ENCODE assay signal across 8 mouse cellular contexts in genomic region chr2:32535501-32535991, GRCm38 (mm10). TPM values are rescaled to one million over a fixed set of nuclear protein-coding genes. Genes with fewer than 3 reads are reported as not detected.
DNase-seq lines count a peak whose midpoint lies in the region; ATAC-seq lines count a peak whose summit lies in the region.

No protein-coding gene starts in this region.

- H3K4me2 ChIP-seq in embryonic facial prominence, embryonic 11.5 days (ENCODE audit: low read depth, low read length), result peak overlapping the region; percentile 79
- peak overlapping the region; percentile 100 for H3K4me2 ChIP-seq in liver, embryonic 13.5 days
- H3K4me2 ChIP-seq in neural tube, embryonic 14.5 days (ENCODE audit: low read depth, low read length), result peak overlapping the region; percentile 82

- peak overlapping the region; percentile 94 for H3K27ac ChIP-seq in embryonic facial prominence, embryonic 11.5 days (replicated peaks; ENCODE audit: low read depth, low read length)
- peak overlapping the region; percentile 77 for H3K27ac ChIP-seq in liver, embryonic 13.5 days
- peak overlapping the region; percentile 91 for H3K27ac ChIP-seq in neural tube, embryonic 14.5 days (ENCODE audit: low read depth, low read length)

- peak; percentile 92 for DNase-seq in CD4-positive helper T cell, adult 2 months (ENCODE audit: low read depth, low spot score)
- DNase-seq in adrenal gland, adult 18-20 months (ENCODE audit: low spot score in 2 of 2), result peak; percentile 61 to 66
- peak; percentile 47 for DNase-seq in embryonic facial prominence, embryonic 11.5 days (ENCODE audit: low spot score)
- DNase-seq in heart, adult 9 months (ENCODE audit: low spot score in 2 of 2), result peak; percentile 43 to 53
- DNase-seq in kidney, adult 8-10 months, result peak; percentile 72 to 79
- DNase-seq in liver, embryonic 13.5 days, result peak; percentile 55
- DNase-seq in urinary bladder, postnatal 36 days (ENCODE audit: low spot score in 2 of 2), result peak; percentile 66 to 69

- no peaks in the 10 kb centered on the region for H3K36me3 ChIP-seq in embryonic facial prominence, embryonic 11.5 days (replicated peaks; ENCODE audit: control insufficient read depth, insufficient read depth, low read depth, low read length)
- no peaks in the 10 kb centered on the region for H3K36me3 ChIP-seq in liver, embryonic 13.5 days
- no peaks in the 10 kb centered on the region for H3K36me3 ChIP-seq in neural tube, embryonic 14.5 days (ENCODE audit: control insufficient read depth, insufficient read depth, low read length)

- peak overlapping the region; percentile 95 for H3K4me3 ChIP-seq in embryonic facial prominence, embryonic 11.5 days (ENCODE audit: low read depth, low read length)
- H3K4me3 ChIP-seq in liver, embryonic 13.5 days (replicated peaks), result peak overlapping the region; percentile 79
- H3K4me3 ChIP-seq in neural tube, embryonic 14.5 days (ENCODE audit: low read depth, low read length), result peak overlapping the region; percentile 86

- H3K27me3 ChIP-seq in embryonic facial prominence, embryonic 11.5 days (ENCODE audit: control insufficient read depth, insufficient read depth, low read length), result no peaks in the 10 kb centered on the region
- peaks cover 67% of the 10 kb centered on the region for H3K27me3 ChIP-seq in liver, embryonic 13.5 days
- no peaks in the 10 kb centered on the region for H3K27me3 ChIP-seq in neural tube, embryonic 14.5 days (ENCODE audit: control insufficient read depth, insufficient read depth, low read length)

- under 1% methylated on average over 44 of the region's 56 CpGs for WGBS in embryonic facial prominence, embryonic 11.5 days
- WGBS in liver, embryonic 13.5 days (ENCODE audit: insufficient replicate concordance), result under 1% methylated on average over 53 of the region's 56 CpGs
- WGBS in neural tube, embryonic 14.5 days, result under 1% methylated on average over 40 of the region's 56 CpGs

- no peaks in the 10 kb centered on the region for H3K9me3 ChIP-seq in embryonic facial prominence, embryonic 11.5 days (replicated peaks; ENCODE audit: control insufficient read depth, low read length)
- no peaks in the 10 kb centered on the region for H3K9me3 ChIP-seq in liver, embryonic 13.5 days (replicated peaks)
- no peaks in the 10 kb centered on the region for H3K9me3 ChIP-seq in neural tube, embryonic 14.5 days (ENCODE audit: control insufficient read depth, low read length)

- 0 out of 2 replicates have a peak, but pooled peaks have one; percentile 0 for ATAC-seq in embryonic facial prominence, embryonic 11.5 days (replicated peaks; ENCODE audit: insufficient number of reproducible peaks, low FRiP score, low TSS enrichment, low read depth)
- peak; percentile 66 for ATAC-seq in liver, embryonic 13.5 days (ENCODE audit: low read depth)
- no peak; the same call in 1 of the 2 replicates for ATAC-seq in neural tube, embryonic 14.5 days (ENCODE audit: low read depth)

- peaks cover 15% of the 10 kb centered on the region for H3K4me1 ChIP-seq in embryonic facial prominence, embryonic 11.5 days (ENCODE audit: control insufficient read depth, insufficient read depth, low read length)
- H3K4me1 ChIP-seq in liver, embryonic 13.5 days (replicated peaks), result peaks cover 52% of the 10 kb centered on the region
- H3K4me1 ChIP-seq in neural tube, embryonic 14.5 days (ENCODE audit: control insufficient read depth, insufficient read depth, low read length), result peaks cover 40% of the 10 kb centered on the region

- H3K9ac ChIP-seq in embryonic facial prominence, embryonic 11.5 days (replicated peaks; ENCODE audit: low read length), result peak overlapping the region; percentile 88
- H3K9ac ChIP-seq in liver, embryonic 13.5 days, result peak overlapping the region; percentile 82
- peak overlapping the region; percentile 94 for H3K9ac ChIP-seq in neural tube, embryonic 14.5 days (replicated peaks; ENCODE audit: low read depth, low read length)

RNA-seq across cellular contexts. Expression of gene Fam102a, which starts 0.4 kb away (rescaled TPM):
- total RNA-seq in adrenal gland, adult 18-20 months (2021), result 10 to 100 TPM; 27.4 to 41.0 TPM
- polyA plus RNA-seq in embryonic facial prominence, embryonic 11.5 days (2014; fragmentation: Nextera tagmentation; extraction: Ambion mirVana), result 10.2 and 11.7 TPM in 2 replicates
- polyA plus RNA-seq in liver, embryonic 13.5 days (2015; fragmentation: Nextera tagmentation; extraction: Ambion mirVana), result 1.0 and 1.1 TPM in 2 replicates
- polyA plus RNA-seq in neural tube, embryonic 14.5 days (2014; fragmentation: Nextera tagmentation; extraction: Ambion mirVana), result 6.7 and 7.3 TPM in 2 replicates

RNA-seq across cellular contexts. Expression of gene Dpm2, which starts 35.1 kb away (rescaled TPM):
- total RNA-seq in adrenal gland, adult 18-20 months (2021), result 10 to 100 TPM; 49.7 to 58.0 TPM
- polyA plus RNA-seq in embryonic facial prominence, embryonic 11.5 days (2014; fragmentation: Nextera tagmentation; extraction: Ambion mirVana), result 97.1 and 100 TPM in 2 replicates
- polyA plus RNA-seq in liver, embryonic 13.5 days (2015; fragmentation: Nextera tagmentation; extraction: Ambion mirVana), result 60.4 and 64.2 TPM in 2 replicates
- 143 and 157 TPM in 2 replicates for polyA plus RNA-seq in neural tube, embryonic 14.5 days (2014; fragmentation: Nextera tagmentation; extraction: Ambion mirVana)

RNA-seq across cellular contexts. Expression of gene Pip5kl1, which starts 39.1 kb away (rescaled TPM):
- not detected for total RNA-seq in adrenal gland, adult 18-20 months (2021)
- polyA plus RNA-seq in embryonic facial prominence, embryonic 11.5 days (2014; fragmentation: Nextera tagmentation; extraction: Ambion mirVana), result 2.3 and 3.3 TPM in 2 replicates
- polyA plus RNA-seq in liver, embryonic 13.5 days (2015; fragmentation: Nextera tagmentation; extraction: Ambion mirVana), result 0.10 TPM in 1 of 2 replicates, not detected in the other
- polyA plus RNA-seq in neural tube, embryonic 14.5 days (2014; fragmentation: Nextera tagmentation; extraction: Ambion mirVana), result 12.4 and 17.1 TPM in 2 replicates

RNA-seq across cellular contexts. Expression of gene 9430097D07Rik, which starts 39.9 kb away (rescaled TPM):
- total RNA-seq in adrenal gland, adult 18-20 months (2021), result not detected
- polyA plus RNA-seq in embryonic facial prominence, embryonic 11.5 days (2014; fragmentation: Nextera tagmentation; extraction: Ambion mirVana), result 0.32 and 0.36 TPM in 2 replicates
- polyA plus RNA-seq in liver, embryonic 13.5 days (2015; fragmentation: Nextera tagmentation; extraction: Ambion mirVana), result not detected in 2 replicates
- polyA plus RNA-seq in neural tube, embryonic 14.5 days (2014; fragmentation: Nextera tagmentation; extraction: Ambion mirVana), result 0.98 and 1.2 TPM in 2 replicates

RNA-seq across cellular contexts. Expression of gene St6galnac4, which starts 51.3 kb away (rescaled TPM):
- 10 to 100 TPM in 1 of 2 experiments, 1 to 10 TPM in 1; 6.6 to 11.4 TPM for total RNA-seq in adrenal gland, adult 18-20 months (2021)
- 20.3 and 22.8 TPM in 2 replicates for polyA plus RNA-seq in embryonic facial prominence, embryonic 11.5 days (2014; fragmentation: Nextera tagmentation; extraction: Ambion mirVana)
- 13.5 and 14.1 TPM in 2 replicates for polyA plus RNA-seq in liver, embryonic 13.5 days (2015; fragmentation: Nextera tagmentation; extraction: Ambion mirVana)
- 30.4 and 35.1 TPM in 2 replicates for polyA plus RNA-seq in neural tube, embryonic 14.5 days (2014; fragmentation: Nextera tagmentation; extraction: Ambion mirVana)
